Mouse (Mus musculus): ENCODE measurements around the gene Nudt3. TPM values are rescaled to one million over a fixed set of nuclear protein-coding genes. Genes with fewer than 3 reads are reported as not detected.

The Nudt3 gene
- polyA plus RNA-seq, 1 experiment from 2014 or later: 23.2 TPM

DNA sequence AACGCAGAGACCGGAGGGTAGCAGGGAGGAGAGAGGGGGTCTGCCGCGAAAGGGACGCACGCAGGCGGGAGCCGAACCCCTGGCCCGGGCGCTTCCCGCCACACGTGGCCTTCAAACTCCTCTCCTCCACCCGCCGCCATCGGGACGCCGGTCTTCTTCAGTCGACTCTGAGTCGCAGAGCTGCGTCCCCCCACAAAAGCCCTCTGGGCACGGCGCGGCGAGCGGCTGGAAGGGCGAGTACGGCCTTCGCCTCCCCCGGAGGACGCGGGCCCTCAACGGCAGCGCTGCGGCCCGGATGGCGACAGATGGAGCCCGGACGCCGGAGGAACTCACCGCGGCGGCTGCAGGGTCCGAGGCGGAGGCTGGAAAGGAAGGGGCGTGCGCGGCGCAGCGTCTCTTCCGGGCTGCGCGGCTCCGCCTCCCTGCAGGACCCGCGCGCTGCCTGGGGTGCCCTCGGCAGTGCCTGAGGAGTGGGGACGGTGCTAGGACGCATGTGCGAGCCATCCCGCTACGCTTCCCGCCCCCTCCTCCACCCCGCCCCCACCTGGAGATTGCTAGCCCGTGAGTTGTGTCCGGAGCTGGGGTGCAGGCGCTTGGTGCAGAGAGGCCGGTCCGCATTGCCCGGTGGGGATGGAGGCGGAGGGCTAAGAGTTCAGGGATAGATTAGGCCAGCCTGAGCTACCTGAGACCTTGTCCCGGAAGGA lies 11.7 kb upstream of the Nudt3 start, which contains the start of gene RPS10-NUDT3:
Gene RPS10-NUDT3, minus strand, starts transcription at position 352 of the 704 bp plus-strand sequence.
- H3K4me1 ChIP-seq (replicated peaks): peaks cover 56% of the 10 kb centered on the region
- H3K9ac ChIP-seq: peak within 1 kb of the TSS; percentile 81
- H3K9me3 ChIP-seq (replicated peaks): no peaks in the 10 kb centered on the region
- peak within 1 kb of the TSS; percentile 88 for H3K4me3 ChIP-seq (replicated peaks)
- peaks cover 39% of the 10 kb centered on the region for H3K36me3 ChIP-seq (replicated peaks)
- H3K27me3 ChIP-seq: no peaks in the 10 kb centered on the region
- WGBS (ENCODE audit: insufficient replicate concordance): under 1% methylated on average over 69 of the region's 72 CpGs
- H3K27ac ChIP-seq (replicated peaks): peak within 1 kb of the TSS; percentile 73
- ATAC-seq (ENCODE audit: insufficient read depth): peak; percentile 96
- peak within 1 kb of the TSS; percentile 84 for H3K4me2 ChIP-seq

DNA sequence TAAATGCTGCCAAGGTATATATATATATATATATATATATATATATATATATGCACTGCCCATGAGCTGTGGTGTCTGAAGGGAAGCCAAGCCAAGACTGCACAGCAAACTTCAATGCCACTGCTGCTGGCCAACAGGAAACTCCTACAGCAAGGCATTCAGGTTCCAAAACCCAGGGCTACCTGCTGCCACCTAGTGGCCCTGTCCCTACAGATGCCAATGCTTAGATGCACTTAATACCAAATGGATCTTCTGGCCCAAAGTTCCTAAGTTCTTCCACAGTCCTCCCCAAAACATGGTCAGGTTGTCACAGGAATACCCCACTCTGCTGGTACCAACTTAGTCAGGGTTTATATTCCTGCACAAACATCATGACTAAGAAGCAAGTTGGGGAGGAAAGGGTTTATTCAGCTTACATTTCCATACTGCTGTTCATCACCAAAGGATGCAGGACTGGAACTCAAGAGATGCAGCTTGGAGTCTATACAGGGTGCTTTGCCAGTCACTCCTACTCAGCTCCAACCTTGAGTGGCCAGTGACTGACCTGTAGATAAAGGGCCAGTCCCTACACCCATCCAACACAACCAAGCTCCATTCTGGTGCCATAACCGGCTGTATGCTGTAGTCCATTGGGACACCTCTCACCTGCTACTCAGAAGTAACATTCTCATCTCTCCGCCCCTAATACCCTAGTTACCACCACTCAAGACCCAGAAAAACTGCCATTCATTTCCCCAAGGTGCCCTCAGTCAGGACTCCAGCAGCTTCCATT lies 6.1 kb upstream of the Nudt3 start:
- Histone ChIP-seq H3K4me1 (replicated peaks) (peaks cover 55% of the 10 kb centered on the region), H3K9me3 (replicated peaks) (no peaks in the 10 kb centered on the region), H3K4me2 (no peak overlapping the region), H3K36me3 (replicated peaks) (peaks cover 51% of the 10 kb centered on the region), H3K27ac (replicated peaks) (peak overlapping the region; percentile 35; the same call in 1 of the 2 replicates), H3K4me3 (replicated peaks) (no peak overlapping the region), H3K9ac (no peak overlapping the region), H3K27me3 (no peaks in the 10 kb centered on the region)
- ATAC-seq (ENCODE audit: insufficient read depth): peak; percentile 20; the same call in 1 of the 2 replicates
- WGBS (ENCODE audit: insufficient replicate concordance): 64% methylated on average over 2 of the region's 2 CpGs

DNA sequence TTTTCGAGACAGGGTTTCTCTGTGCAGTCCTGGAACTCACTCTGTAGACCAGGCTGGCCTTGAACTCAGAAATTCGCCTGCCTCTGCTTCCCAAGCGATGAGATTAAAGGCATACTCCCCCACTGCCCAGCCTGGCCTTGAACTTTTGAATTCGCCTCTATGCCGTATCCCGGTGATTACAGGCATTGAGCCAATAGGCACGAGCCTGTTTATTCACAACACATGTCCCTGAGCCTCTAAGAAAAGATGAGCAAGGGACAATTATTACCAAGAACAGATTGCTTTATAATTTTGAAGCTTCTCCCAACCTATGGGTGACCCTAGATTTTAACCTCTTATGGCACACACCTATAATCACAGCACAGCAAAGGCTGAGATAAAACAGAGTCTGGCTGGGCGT lies 5.1 kb upstream of the Nudt3 start:
- no peaks in the 10 kb centered on the region for H3K9me3 ChIP-seq (replicated peaks)
- no peak overlapping the region for H3K9ac ChIP-seq
- H3K36me3 ChIP-seq (replicated peaks): peaks cover 46% of the 10 kb centered on the region
- H3K27me3 ChIP-seq: no peaks in the 10 kb centered on the region
- no peak overlapping the region for H3K27ac ChIP-seq (replicated peaks)
- H3K4me3 ChIP-seq (replicated peaks): no peak overlapping the region
- 71% methylated on average over 8 of the region's 8 CpGs for WGBS (ENCODE audit: insufficient replicate concordance)
- peaks cover 54% of the 10 kb centered on the region for H3K4me1 ChIP-seq (replicated peaks)
- no peak for ATAC-seq (ENCODE audit: insufficient read depth)
- H3K4me2 ChIP-seq: no peak overlapping the region

DNA sequence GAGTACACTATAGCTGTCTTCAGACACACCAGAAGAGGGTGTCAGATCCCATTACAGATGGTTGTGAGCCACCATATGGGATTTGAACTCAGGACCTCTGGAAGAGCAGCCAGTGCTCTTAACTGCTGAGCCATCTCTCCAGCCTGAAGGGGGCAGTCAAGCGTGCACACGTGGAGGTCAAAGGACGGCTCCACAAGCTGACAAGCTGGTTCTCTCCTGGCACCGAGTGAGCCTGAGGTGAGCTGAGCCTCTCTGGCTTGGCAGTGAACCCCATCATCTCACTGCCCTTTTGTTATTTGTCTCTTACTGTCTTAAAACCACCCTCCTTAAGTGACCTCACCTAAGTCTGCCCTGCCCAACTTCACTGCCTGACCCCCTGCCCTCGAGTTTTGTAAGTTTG lies 4.2 kb upstream of the Nudt3 start:
- Histone ChIP-seq H3K4me3 (replicated peaks) (no peak overlapping the region), H3K27ac (replicated peaks) (no peak overlapping the region), H3K36me3 (replicated peaks) (peaks cover 36% of the 10 kb centered on the region), H3K4me1 (replicated peaks) (peaks cover 44% of the 10 kb centered on the region), H3K9ac (no peak overlapping the region), H3K9me3 (replicated peaks) (no peaks in the 10 kb centered on the region), H3K27me3 (no peaks in the 10 kb centered on the region), H3K4me2 (no peak overlapping the region)
- ATAC-seq (ENCODE audit: insufficient read depth): no peak
- 25% methylated on average over 5 of the region's 5 CpGs for WGBS (ENCODE audit: insufficient replicate concordance)

DNA sequence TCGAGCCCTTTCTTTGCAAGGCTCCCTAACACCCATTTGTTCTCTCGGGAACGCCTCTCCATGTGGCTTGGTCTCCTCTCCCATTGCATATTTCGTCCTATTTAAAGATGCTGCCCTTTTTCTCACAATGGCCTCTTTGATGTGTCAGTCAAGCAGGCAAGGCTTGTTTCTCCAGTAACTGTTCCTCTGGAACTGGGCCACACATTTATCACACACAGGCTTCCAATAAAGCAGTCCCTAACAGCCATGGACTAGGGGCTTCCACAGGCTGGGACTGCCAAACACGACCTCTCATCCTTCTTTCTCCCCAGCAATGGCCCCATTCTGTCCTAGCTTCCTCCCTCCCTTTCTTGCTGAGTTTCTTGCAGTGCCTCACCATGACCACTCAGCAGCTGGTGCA lies 3.4 kb upstream of the Nudt3 start:
- Histone ChIP-seq H3K27me3 (no peaks in the 10 kb centered on the region), H3K27ac (replicated peaks) (no peak overlapping the region), H3K4me2 (no peak overlapping the region), H3K9ac (no peak overlapping the region), H3K36me3 (replicated peaks) (peaks cover 29% of the 10 kb centered on the region), H3K9me3 (replicated peaks) (no peaks in the 10 kb centered on the region), H3K4me3 (replicated peaks) (no peak overlapping the region), H3K4me1 (replicated peaks) (peaks cover 42% of the 10 kb centered on the region)
- whole genome bisulfite sequencing (ENCODE audit: insufficient replicate concordance): 58% methylated on average over 5 of the region's 5 CpGs
- ATAC-seq (ENCODE audit: insufficient read depth): no peak

DNA sequence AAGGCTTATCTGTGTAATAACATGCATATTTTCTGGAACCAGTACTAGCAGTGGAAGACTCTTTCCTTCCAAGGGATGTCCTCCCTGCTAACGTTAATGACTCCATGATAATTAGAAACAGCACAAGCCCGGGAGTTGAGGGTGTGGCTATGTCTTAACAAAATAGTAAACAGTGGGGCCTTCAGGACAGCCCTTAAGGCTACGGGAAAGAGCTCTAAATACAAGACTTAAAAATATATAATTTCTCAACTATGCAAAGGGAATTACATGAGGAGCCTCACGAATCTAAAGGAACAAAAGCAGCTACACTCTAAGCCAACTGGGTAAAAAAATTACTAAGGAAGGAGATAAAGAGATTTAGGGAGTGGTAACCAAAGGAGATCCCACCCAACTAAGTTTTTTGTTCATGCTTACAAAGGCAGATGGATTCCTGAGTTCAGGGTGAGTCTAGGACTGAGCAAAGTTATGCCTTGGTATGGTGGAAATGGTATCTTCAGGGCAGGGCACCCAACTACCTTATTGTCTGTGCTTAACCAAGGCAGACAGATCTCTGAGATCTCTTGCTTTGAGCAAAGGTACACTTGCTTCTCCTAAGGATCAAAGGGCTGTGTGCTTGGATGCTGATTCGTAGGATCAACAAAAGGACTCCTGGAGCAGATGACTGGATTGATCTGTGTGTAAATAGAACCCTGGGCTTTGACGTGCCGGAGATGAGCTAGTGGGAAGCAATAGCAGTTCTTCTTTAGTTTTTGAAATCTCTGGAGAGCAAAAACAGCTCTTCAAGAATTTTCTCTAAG lies 2.4 kb upstream of the Nudt3 start:
- H3K9ac ChIP-seq: no peak overlapping the region
- H3K27ac ChIP-seq (replicated peaks): no peak overlapping the region
- 52% methylated on average over 7 of the region's 7 CpGs for WGBS (ENCODE audit: insufficient replicate concordance)
- H3K9me3 ChIP-seq (replicated peaks): no peaks in the 10 kb centered on the region
- no peaks in the 10 kb centered on the region for H3K27me3 ChIP-seq
- peaks cover 44% of the 10 kb centered on the region for H3K4me1 ChIP-seq (replicated peaks)
- H3K4me2 ChIP-seq: no peak overlapping the region
- no peak for ATAC-seq (ENCODE audit: insufficient read depth)
- H3K4me3 ChIP-seq (replicated peaks): no peak overlapping the region
- H3K36me3 ChIP-seq (replicated peaks): peaks cover 18% of the 10 kb centered on the region

DNA sequence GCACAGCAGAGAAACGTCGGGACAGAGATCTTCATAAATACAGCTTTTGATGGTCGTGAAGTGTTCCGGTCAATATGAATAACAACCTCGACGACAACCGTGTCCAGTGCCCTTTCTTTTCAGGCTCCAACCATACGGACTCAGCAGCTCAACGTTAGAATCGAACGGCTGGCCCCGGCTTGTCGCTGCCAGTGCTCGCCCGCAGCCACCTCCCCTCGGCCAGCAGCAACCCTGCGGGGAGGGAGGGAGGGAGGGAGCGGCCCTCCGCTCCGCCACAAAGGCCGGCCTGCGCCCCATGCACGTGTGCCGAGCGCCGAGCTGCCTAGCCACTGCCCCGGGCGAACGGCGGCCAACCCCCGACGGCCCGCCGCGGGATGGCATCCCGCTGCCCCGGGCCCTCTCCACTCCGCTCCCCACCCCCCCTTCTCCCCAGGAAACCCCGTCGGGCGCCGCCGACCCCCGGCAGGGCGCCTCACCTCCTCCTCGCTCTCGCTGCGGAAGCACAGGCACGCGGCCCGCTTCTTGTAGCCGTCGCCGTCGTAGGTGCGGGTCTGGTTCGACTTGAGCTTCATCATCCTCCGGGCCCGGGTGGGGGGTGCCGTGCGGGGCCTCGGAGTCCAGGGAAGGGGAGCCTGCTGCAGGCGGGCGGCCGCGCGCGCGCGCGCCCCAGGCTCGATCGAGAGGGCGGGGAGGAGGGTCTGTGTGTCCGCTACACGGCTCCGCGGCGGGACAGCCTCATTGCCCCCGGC lies 510 bp downstream of the Nudt3 start:
- Histone ChIP-seq H3K27ac (replicated peaks) (peak overlapping the region; percentile 89), H3K9me3 (replicated peaks) (no peaks in the 10 kb centered on the region), H3K9ac (peak overlapping the region; percentile 91), H3K4me2 (peak overlapping the region; percentile 97), H3K4me3 (replicated peaks) (peak overlapping the region; percentile 93), H3K4me1 (replicated peaks) (peaks cover 57% of the 10 kb centered on the region), H3K27me3 (no peaks in the 10 kb centered on the region), H3K36me3 (replicated peaks) (peaks cover 2% of the 10 kb centered on the region)
- under 1% methylated on average over 80 of the region's 80 CpGs for WGBS (ENCODE audit: insufficient replicate concordance)
- ATAC-seq (ENCODE audit: insufficient read depth): peak; percentile 63

DNA sequence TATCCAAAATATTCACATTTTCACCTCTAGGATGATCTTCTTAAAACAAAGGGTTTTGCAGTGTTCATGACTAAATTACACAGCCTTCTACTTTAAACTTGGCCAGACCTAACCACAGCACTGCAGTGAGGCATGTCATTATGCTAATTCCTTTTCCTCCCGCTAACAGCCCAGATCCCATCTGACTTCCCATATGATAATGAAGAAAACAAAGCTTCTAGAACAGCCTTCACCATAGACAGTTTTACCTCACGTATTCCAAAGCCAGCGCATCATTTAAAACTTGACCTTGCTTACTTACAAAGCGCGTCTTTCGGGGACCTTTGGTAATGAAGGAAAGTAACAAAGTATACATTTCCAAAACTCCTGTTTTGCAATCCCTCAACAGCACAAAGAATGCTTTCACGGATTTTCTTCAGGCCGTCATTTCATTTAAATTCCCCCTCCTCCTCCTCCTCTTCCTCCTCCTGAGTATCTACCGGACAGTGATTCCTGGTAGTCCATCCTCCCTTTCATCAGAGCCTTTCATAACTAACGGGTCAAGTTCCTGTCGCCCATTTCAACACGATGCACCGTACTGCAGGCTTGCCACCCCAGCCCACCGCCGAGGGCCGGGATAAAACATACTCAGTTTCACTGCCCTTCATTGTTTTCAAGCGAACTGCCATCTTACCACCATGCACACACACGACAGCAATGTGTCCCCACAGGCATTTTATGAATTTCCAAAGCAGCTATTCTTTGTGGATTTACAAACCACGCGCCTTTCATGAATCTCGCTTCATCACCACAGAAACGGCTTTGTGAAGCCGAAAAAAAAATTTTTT lies 1.4 kb downstream of the Nudt3 start:
- Histone ChIP-seq H3K36me3 (replicated peaks) (peaks cover 8% of the 10 kb centered on the region), H3K27ac (replicated peaks) (peak overlapping the region; percentile 89), H3K9me3 (replicated peaks) (no peaks in the 10 kb centered on the region), H3K9ac (peak overlapping the region; percentile 91), H3K4me3 (replicated peaks) (peak overlapping the region; percentile 93), H3K27me3 (no peaks in the 10 kb centered on the region), H3K4me1 (replicated peaks) (peaks cover 57% of the 10 kb centered on the region), H3K4me2 (peak overlapping the region; percentile 97)
- ATAC-seq (ENCODE audit: insufficient read depth): no peak
- 2% methylated on average over 23 of the region's 23 CpGs for WGBS (ENCODE audit: insufficient replicate concordance)

DNA sequence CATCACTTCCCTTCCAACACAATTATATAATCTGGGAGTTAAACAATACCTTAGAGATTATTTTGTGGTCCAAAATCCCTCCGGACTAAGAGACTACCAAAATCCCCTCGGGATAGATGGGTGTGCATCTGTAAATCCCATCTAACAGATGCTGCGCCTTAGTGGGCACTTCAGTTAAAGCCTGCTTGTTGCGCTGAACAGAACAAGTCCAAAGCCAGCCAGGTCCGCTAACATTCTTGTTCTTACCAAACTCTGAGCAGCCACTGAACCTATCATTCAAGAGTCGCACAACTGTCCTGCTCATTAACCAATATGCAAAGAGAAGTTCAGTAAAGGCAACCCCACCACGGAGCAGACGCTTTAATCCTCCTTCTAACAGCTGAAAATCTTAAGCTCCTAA lies 2.1 kb downstream of the Nudt3 start:
- Histone ChIP-seq H3K27ac (replicated peaks) (no peak overlapping the region), H3K9ac (no peak overlapping the region), H3K4me3 (replicated peaks) (peak overlapping the region; percentile 93), H3K27me3 (no peaks in the 10 kb centered on the region), H3K36me3 (replicated peaks) (peaks cover 10% of the 10 kb centered on the region), H3K9me3 (replicated peaks) (no peaks in the 10 kb centered on the region), H3K4me1 (replicated peaks) (peaks cover 57% of the 10 kb centered on the region), H3K4me2 (peak overlapping the region; percentile 97)
- ATAC-seq (ENCODE audit: insufficient read depth): no peak
- 52% methylated on average over 8 of the region's 8 CpGs for WGBS (ENCODE audit: insufficient replicate concordance)

DNA sequence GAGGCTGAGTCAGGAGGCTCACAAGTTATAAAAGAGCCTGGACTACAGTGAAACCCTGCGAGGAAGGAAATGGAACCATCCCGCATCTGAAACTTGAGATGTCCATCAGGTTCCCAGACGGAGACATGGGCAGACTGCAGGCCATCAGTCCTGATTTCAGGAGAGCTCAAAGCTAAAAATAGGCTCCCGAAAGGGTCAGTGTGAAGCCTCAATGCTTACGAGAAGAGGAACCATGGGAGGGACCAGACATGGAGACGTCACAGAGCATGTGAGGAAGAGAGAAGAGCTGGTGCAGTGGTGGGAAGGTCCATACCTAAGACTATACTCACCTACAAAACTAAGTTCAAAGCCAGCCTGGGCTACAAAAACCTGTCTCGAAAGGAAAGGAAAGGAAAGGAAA lies 7.9 kb downstream of the Nudt3 start:
- whole genome bisulfite sequencing (ENCODE audit: insufficient replicate concordance): 61% methylated on average over 7 of the region's 7 CpGs
- Histone ChIP-seq H3K27me3 (no peaks in the 10 kb centered on the region), H3K4me3 (replicated peaks) (no peak overlapping the region), H3K9ac (no peak overlapping the region), H3K4me1 (replicated peaks) (peaks cover 39% of the 10 kb centered on the region), H3K9me3 (replicated peaks) (no peaks in the 10 kb centered on the region), H3K36me3 (replicated peaks) (peaks cover 10% of the 10 kb centered on the region), H3K27ac (replicated peaks) (no peak overlapping the region), H3K4me2 (no peak overlapping the region)
- no peak for ATAC-seq (ENCODE audit: insufficient read depth)

Data from liver, embryonic 15.5 days (tissue).